Mouse (Mus musculus): Measurements from ENCODE around the gene Mbtps1. TPM values are rescaled to one million over a fixed set of nuclear protein-coding genes. Genes with fewer than 3 reads are reported as not detected.
A peak's percentile ranks its signal among the peaks of the same experiment; 100 is the strongest.

The Mbtps1 gene
- total and polyA plus RNA-seq, 2 experiments from 2014 or later, result 37.1 to 68.7 TPM

DNA sequence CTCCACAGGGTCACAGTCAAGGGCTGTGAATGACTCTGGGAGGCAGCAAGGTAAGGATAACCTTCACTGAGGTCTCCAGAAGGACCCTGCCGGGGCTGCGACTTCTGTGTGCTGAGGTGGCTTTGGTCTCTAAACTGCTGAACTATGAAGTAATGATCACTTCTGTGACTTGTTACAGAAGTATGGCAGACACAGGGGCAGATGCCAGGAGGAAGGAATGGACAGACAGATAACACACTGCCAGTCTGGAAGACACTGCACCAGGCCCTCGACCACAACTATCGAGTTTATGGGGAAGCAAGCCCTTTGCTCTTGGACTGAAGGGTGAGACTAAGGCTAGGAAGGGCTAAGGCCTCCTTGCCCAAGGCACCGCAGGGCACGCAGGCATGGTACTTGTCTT lies 12.6 kb upstream of the Mbtps1 start:
- ATAC-seq (ENCODE audit: insufficient read depth, low read depth), result no peak
- TF ChIP-seq CTCF (IDR thresholded peaks at IDR 0.05; ENCODE audit: low read depth), result no peak
- no peak for TF ChIP-seq EP300 (IDR thresholded peaks at IDR 0.05; ENCODE audit: low read depth)
- H3K4me1 ChIP-seq (ENCODE audit: control insufficient read depth, insufficient read depth), result peaks cover 10% of the 10 kb centered on the region; the same call in 1 of the 2 replicates
- DNase-seq (ENCODE audit: low spot score), result no peak
- no peak overlapping the region; the same call in 1 of the 2 replicates for H3K27ac ChIP-seq (ENCODE audit: low read depth)
- no peak overlapping the region; the same call in 1 of the 2 replicates for H3K4me2 ChIP-seq (ENCODE audit: low read depth, low read length)
- 67% methylated on average over 6 of the region's 6 CpGs for WGBS
- H3K36me3 ChIP-seq (replicated peaks; ENCODE audit: control insufficient read depth, insufficient read depth, low read length), result peaks cover 13% of the 10 kb centered on the region
- 0 out of 2 replicates have a peak, but pooled peaks cover 5% of the 10 kb centered on the region for H3K27me3 ChIP-seq (ENCODE audit: control insufficient read depth, insufficient read depth, low read length)
- H3K9ac ChIP-seq (replicated peaks; ENCODE audit: low read depth, low read length), result no peak overlapping the region; the same call in 1 of the 2 replicates
- H3K9me3 ChIP-seq (replicated peaks; ENCODE audit: control insufficient read depth, low read length), result no peaks in the 10 kb centered on the region
- H3K4me3 ChIP-seq (ENCODE audit: low read depth, low read length), result no peak overlapping the region

GRCm38 (mm10) chr8:119569881-119570280 lies 11.3 kb upstream of the Mbtps1 start:
- Histone ChIP-seq H3K36me3 (replicated peaks; ENCODE audit: control insufficient read depth, insufficient read depth, low read length) (peaks cover 24% of the 10 kb centered on the region), H3K9me3 (replicated peaks; ENCODE audit: control insufficient read depth, low read length) (no peaks in the 10 kb centered on the region), H3K9ac (replicated peaks; ENCODE audit: low read depth, low read length) (no peak overlapping the region; the same call in 1 of the 2 replicates), H3K4me2 (ENCODE audit: low read depth, low read length) (no peak overlapping the region), H3K4me3 (ENCODE audit: low read depth, low read length) (no peak overlapping the region), H3K27me3 (ENCODE audit: control insufficient read depth, insufficient read depth, low read length) (no peaks in the 10 kb centered on the region), H3K27ac (ENCODE audit: low read depth) (peak overlapping the region; percentile 60; the same call in 1 of the 2 replicates), H3K4me1 (ENCODE audit: control insufficient read depth, insufficient read depth) (peaks cover 6% of the 10 kb centered on the region; the same call in 1 of the 2 replicates)
- ATAC-seq (ENCODE audit: insufficient read depth, low read depth), result no peak
- TF ChIP-seq EP300 (IDR thresholded peaks at IDR 0.05; ENCODE audit: low read depth) (no peak), CTCF (IDR thresholded peaks at IDR 0.05; ENCODE audit: low read depth) (no peak)
- WGBS, result 51% methylated on average over 4 of the region's 4 CpGs
- no peak for DNase-seq (ENCODE audit: low spot score)

GRCm38 (mm10) chr8:119568951-119569350 lies 10.4 kb upstream of the Mbtps1 start:
- no peak overlapping the region for H3K4me3 ChIP-seq (ENCODE audit: low read depth, low read length)
- DNase-seq (ENCODE audit: low spot score), result no peak
- H3K4me2 ChIP-seq (ENCODE audit: low read depth, low read length), result no peak overlapping the region; the same call in 1 of the 2 replicates
- H3K27me3 ChIP-seq (ENCODE audit: control insufficient read depth, insufficient read depth, low read length), result no peaks in the 10 kb centered on the region
- H3K9ac ChIP-seq (replicated peaks; ENCODE audit: low read depth, low read length), result no peak overlapping the region
- TF ChIP-seq EP300 (IDR thresholded peaks at IDR 0.05; ENCODE audit: low read depth) (no peak), CTCF (IDR thresholded peaks at IDR 0.05; ENCODE audit: low read depth) (no peak)
- no peaks in the 10 kb centered on the region for H3K9me3 ChIP-seq (replicated peaks; ENCODE audit: control insufficient read depth, low read length)
- no peak for ATAC-seq (ENCODE audit: insufficient read depth, low read depth)
- 67% methylated on average over 7 of the region's 7 CpGs for WGBS
- H3K27ac ChIP-seq (ENCODE audit: low read depth), result no peak overlapping the region
- H3K36me3 ChIP-seq (replicated peaks; ENCODE audit: control insufficient read depth, insufficient read depth, low read length), result peaks cover 32% of the 10 kb centered on the region
- H3K4me1 ChIP-seq (ENCODE audit: control insufficient read depth, insufficient read depth), result peaks cover 2% of the 10 kb centered on the region; the same call in 1 of the 2 replicates

- WGBS, result 76% methylated on average over 9 of the region's 9 CpGs
- Histone ChIP-seq H3K27me3 (ENCODE audit: control insufficient read depth, insufficient read depth, low read length) (no peaks in the 10 kb centered on the region), H3K36me3 (replicated peaks; ENCODE audit: control insufficient read depth, insufficient read depth, low read length) (peaks cover 39% of the 10 kb centered on the region), H3K9me3 (replicated peaks; ENCODE audit: control insufficient read depth, low read length) (no peaks in the 10 kb centered on the region), H3K4me2 (ENCODE audit: low read depth, low read length) (no peak overlapping the region), H3K9ac (replicated peaks; ENCODE audit: low read depth, low read length) (no peak overlapping the region), H3K4me1 (ENCODE audit: control insufficient read depth, insufficient read depth) (no peaks in the 10 kb centered on the region), H3K4me3 (ENCODE audit: low read depth, low read length) (no peak overlapping the region), H3K27ac (ENCODE audit: low read depth) (no peak overlapping the region)
- no peak for TF ChIP-seq EP300 (IDR thresholded peaks at IDR 0.05; ENCODE audit: low read depth)
- no peak for TF ChIP-seq CTCF (IDR thresholded peaks at IDR 0.05; ENCODE audit: low read depth)
- DNase-seq (ENCODE audit: low spot score) (no peak), ATAC-seq (ENCODE audit: insufficient read depth, low read depth) (no peak)
These were observed 9.7 kb upstream of the Mbtps1 start for GRCm38 (mm10) chr8:119568251-119568650.

- Histone ChIP-seq H3K36me3 (replicated peaks; ENCODE audit: control insufficient read depth, insufficient read depth, low read length) (peaks cover 51% of the 10 kb centered on the region), H3K4me2 (ENCODE audit: low read depth, low read length) (no peak overlapping the region), H3K4me3 (ENCODE audit: low read depth, low read length) (no peak overlapping the region), H3K9me3 (replicated peaks; ENCODE audit: control insufficient read depth, low read length) (no peaks in the 10 kb centered on the region), H3K9ac (replicated peaks; ENCODE audit: low read depth, low read length) (no peak overlapping the region), H3K27me3 (ENCODE audit: control insufficient read depth, insufficient read depth, low read length) (no peaks in the 10 kb centered on the region), H3K4me1 (ENCODE audit: control insufficient read depth, insufficient read depth) (no peaks in the 10 kb centered on the region), H3K27ac (ENCODE audit: low read depth) (no peak overlapping the region)
- WGBS, result 67% methylated on average over 11 of the region's 11 CpGs
- DNase-seq (ENCODE audit: low spot score) (no peak), ATAC-seq (ENCODE audit: insufficient read depth, low read depth) (no peak)
- TF ChIP-seq EP300 (IDR thresholded peaks at IDR 0.05; ENCODE audit: low read depth) (no peak), CTCF (IDR thresholded peaks at IDR 0.05; ENCODE audit: low read depth) (no peak)
These were observed 7.8 kb upstream of the Mbtps1 start for GRCm38 (mm10) chr8:119566367-119566766.

DNA sequence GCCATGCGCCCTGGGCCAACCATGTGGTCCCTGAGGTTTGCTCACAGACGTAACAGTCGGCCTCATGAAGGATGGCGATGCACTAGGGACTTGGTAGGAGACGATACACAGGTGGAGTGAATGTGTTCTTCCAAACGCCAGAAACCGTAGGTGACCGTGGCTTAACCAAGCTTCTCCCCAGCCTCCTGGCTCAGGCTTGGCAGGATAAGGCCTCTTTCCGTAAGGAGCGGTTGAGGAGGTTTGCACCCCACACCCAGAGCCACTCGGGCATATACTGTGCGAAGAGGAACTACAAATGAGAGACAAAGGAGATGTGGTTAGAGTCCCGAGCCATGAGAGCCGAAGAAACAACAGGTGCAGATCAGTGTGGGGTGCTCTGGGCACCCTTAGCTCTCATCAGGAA lies 5.3 kb upstream of the Mbtps1 start:
- H3K4me3 ChIP-seq (ENCODE audit: low read depth, low read length), result no peak overlapping the region
- H3K9me3 ChIP-seq (replicated peaks; ENCODE audit: control insufficient read depth, low read length), result no peaks in the 10 kb centered on the region
- H3K36me3 ChIP-seq (replicated peaks; ENCODE audit: control insufficient read depth, insufficient read depth, low read length), result peaks cover 51% of the 10 kb centered on the region
- no peaks in the 10 kb centered on the region for H3K27me3 ChIP-seq (ENCODE audit: control insufficient read depth, insufficient read depth, low read length)
- DNase-seq (ENCODE audit: low spot score), result no peak
- 89% methylated on average over 14 of the region's 14 CpGs for WGBS
- no peak for TF ChIP-seq CTCF (IDR thresholded peaks at IDR 0.05; ENCODE audit: low read depth)
- no peak for TF ChIP-seq EP300 (IDR thresholded peaks at IDR 0.05; ENCODE audit: low read depth)
- ATAC-seq (ENCODE audit: insufficient read depth, low read depth), result no peak
- no peak overlapping the region for H3K9ac ChIP-seq (replicated peaks; ENCODE audit: low read depth, low read length)
- no peak overlapping the region; the same call in 1 of the 2 replicates for H3K27ac ChIP-seq (ENCODE audit: low read depth)
- H3K4me2 ChIP-seq (ENCODE audit: low read depth, low read length), result no peak overlapping the region
- H3K4me1 ChIP-seq (ENCODE audit: control insufficient read depth, insufficient read depth), result no peaks in the 10 kb centered on the region
